Mouse (Mus musculus) midbrain, postnatal 0 days (tissue): Measurements from ENCODE around the gene Slc5a3. TPM values are rescaled to one million over a fixed set of nuclear protein-coding genes. Genes with fewer than 3 reads are reported as not detected.

Experiments used
- ATAC-seq: fragments of 200-750 bp; cut with Nextera tagmentation; 2 replicates; pipeline ENCODE4 v1.8.0; 2017; ENCODE audit warnings: moderate number of reproducible peaks, mild to moderate bottlenecking, moderate TSS enrichment, moderate library complexity; ENCODE audit not compliant: low FRiP score
- DNase-seq: peaks from one replicate; pipeline ENCODE4 v3.0.0-alpha.2; 2015; ENCODE audit warnings: low spot score
- H3K27ac ChIP-seq: fragments of 300-500 bp; sonication (generic); 2 replicates; pipeline ENCODE4 v1.5.1; 2014; ENCODE audit warnings: low read depth, mild to moderate bottlenecking, low read length, mixed read lengths
- H3K27me3 ChIP-seq: fragments of 300-500 bp; sonication (generic); 2 replicates; pipeline ENCODE4 v1.6.1; 2014; ENCODE audit warnings: low read length, control low read depth, mixed read lengths; ENCODE audit not compliant: insufficient read depth
- H3K36me3 ChIP-seq: fragments of 300-500 bp; sonication (generic); 2 replicates; pipeline ENCODE4 v1.6.1; 2014; ENCODE audit warnings: low read length, control low read depth, mixed read lengths; ENCODE audit not compliant: insufficient read depth
- H3K4me1 ChIP-seq: fragments of 300-500 bp; sonication (generic); 2 replicates; pipeline ENCODE4 v1.6.1; 2014; ENCODE audit warnings: mild to moderate bottlenecking, control low read depth, antibody characterized with exemption, low read length, mixed read lengths; ENCODE audit not compliant: insufficient read depth
- H3K4me2 ChIP-seq: fragments of 300-500 bp; sonication (generic); 2 replicates; pipeline ENCODE4 v1.6.1; 2014; ENCODE audit warnings: low read depth, mild to moderate bottlenecking, low read length, mixed read lengths; ENCODE audit not compliant: poor library complexity, severe bottlenecking
- H3K4me3 ChIP-seq: fragments of 300-500 bp; sonication (generic); 2 replicates; pipeline ENCODE4 v1.5.1; 2014; ENCODE audit warnings: low read depth, mild to moderate bottlenecking, low read length, moderate library complexity
- H3K9ac ChIP-seq: fragments of 300-500 bp; sonication (generic); replicated peaks from 2 replicates; pipeline ENCODE4 v1.6.1; 2014; ENCODE audit warnings: mild to moderate bottlenecking, low read length, moderate library complexity, mixed read lengths; ENCODE audit not compliant: poor library complexity, severe bottlenecking
- H3K9me3 ChIP-seq: fragments of 300-500 bp; sonication (generic); 2 replicates; pipeline ENCODE4 v1.6.1; 2016; ENCODE audit warnings: low read length, control low read depth
- CTCF ChIP-seq: IDR thresholded peaks from 2 replicates; pipeline ENCODE4 v1.5.1; 2016; ENCODE audit warnings: antibody characterized with exemption, mild to moderate bottlenecking
- WGBS: fragments of 180-500 bp; shearing (Covaris S2); extraction: QIAGEN DNeasy Blood & Tissue Kit; methylation state at CpG from one replicate; pipeline ENCODE4 v1.1.7; 2014; 5-methylcytosine and 5-hydroxymethylcytosine counted together
- polyA plus RNA-seq: library from polyadenylated mRNA; unstranded; fragments of >200 nt; fragmentation: Nextera tagmentation; extraction: Ambion mirVana; gene quantifications from 2 replicates; pipeline ENCODE4 v1.2.1, GENCODE M21; 2015
- total RNA-seq: library from RNA; depleted of rRNA; stranded (reverse); fragments of >200 nt; gene quantifications from 2 replicates; pipeline ENCODE4 v1.2.3, GENCODE M21; 2014

Slc5a3 gene
- total and polyA plus RNA-seq, 2 experiments from 2014 or later = 12.0 to 40.0 TPM

DNA sequence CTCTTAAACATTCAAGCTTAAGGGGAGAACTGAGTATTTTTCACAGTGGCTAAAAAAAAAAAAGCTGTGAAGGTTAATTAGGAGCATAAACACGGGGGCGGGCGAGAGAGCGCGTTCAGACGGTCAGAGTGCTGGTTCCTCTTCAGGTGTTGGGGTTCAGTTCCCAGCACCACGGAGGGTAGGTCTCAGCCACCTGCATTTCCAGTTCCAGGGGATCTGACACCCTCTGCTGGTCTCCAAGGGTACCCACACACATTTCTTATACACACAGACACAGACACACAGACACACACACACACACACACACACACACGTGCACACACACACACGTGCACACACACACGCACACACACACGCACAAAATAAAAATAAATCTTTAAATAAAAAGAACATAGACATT lies 18.2 kb upstream of the Slc5a3 start:
- no peak overlapping the region for H3K9ac ChIP-seq
- TF ChIP-seq CTCF = no peak
- H3K27me3 ChIP-seq = no peaks in the 10 kb centered on the region
- no peaks in the 10 kb centered on the region for H3K9me3 ChIP-seq
- no peak overlapping the region for H3K4me3 ChIP-seq
- no peak overlapping the region for H3K27ac ChIP-seq
- ATAC-seq = no peak
- WGBS = 96% methylated on average over 11 of the region's 11 CpGs
- DNase-seq = no peak
- H3K4me2 ChIP-seq = no peak overlapping the region
- no peaks in the 10 kb centered on the region for H3K36me3 ChIP-seq
- no peaks in the 10 kb centered on the region for H3K4me1 ChIP-seq

DNA sequence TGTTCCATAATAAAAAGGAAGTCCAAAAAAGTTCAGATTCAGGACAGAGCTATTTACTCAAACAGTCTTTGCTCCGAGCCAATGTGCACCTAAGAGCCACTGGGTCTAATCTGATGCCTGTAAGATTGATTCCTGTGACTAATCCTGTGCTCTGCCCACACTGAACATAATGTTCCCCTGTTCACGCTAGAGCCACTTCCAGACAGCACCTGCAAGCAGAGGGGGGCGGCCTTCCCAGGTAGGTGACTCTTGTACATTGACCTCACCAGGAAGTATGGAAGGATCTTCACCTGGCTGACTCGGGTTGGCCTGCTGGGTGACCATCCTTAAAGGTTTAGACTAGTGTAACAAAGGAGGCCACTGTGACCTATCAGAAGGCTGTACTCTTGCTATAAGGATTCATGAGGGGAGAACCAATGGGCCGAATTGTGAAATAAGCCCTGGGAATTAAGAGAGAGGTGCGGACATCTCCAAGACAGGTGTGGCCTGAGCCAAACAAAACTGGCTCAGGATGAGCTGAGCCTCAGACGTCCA lies 6.3 kb upstream of the Slc5a3 start:
- no peaks in the 10 kb centered on the region for H3K9me3 ChIP-seq
- no peak overlapping the region for H3K4me2 ChIP-seq
- no peak for TF ChIP-seq CTCF
- H3K36me3 ChIP-seq = no peaks in the 10 kb centered on the region
- H3K9ac ChIP-seq = no peak overlapping the region
- ATAC-seq (no peak), DNase-seq (no peak)
- 81% methylated on average over 7 of the region's 7 CpGs for WGBS
- H3K4me1 ChIP-seq = peaks cover 4% of the 10 kb centered on the region; the same call in 1 of the 2 replicates
- H3K27ac ChIP-seq = no peak overlapping the region
- H3K27me3 ChIP-seq = no peaks in the 10 kb centered on the region
- no peak overlapping the region for H3K4me3 ChIP-seq

DNA sequence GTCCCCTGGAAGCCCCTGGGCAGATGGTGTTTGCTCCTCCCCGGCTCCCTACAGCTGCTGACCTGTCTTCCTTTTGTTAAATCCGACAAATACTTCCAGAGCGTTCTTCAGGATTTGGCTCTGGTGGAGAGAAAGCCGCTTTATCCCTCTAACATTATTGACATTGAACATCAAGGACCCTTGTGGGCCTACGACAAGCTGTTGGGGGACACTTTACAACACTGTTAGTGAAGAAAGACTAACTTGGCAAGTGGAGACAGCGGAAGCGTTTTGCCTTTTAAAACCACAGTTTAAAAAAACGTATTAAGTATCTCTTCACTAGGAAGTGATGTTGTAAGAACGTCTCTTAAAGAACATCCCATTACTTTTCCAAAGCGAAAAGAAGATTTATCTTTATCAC lies 5.6 kb upstream of the Slc5a3 start:
- no peak overlapping the region for H3K27ac ChIP-seq
- no peak overlapping the region for H3K4me3 ChIP-seq
- no peaks in the 10 kb centered on the region for H3K27me3 ChIP-seq
- no peak overlapping the region for H3K4me2 ChIP-seq
- WGBS = 70% methylated on average over 10 of the region's 10 CpGs
- H3K4me1 ChIP-seq = peaks cover 4% of the 10 kb centered on the region; the same call in 1 of the 2 replicates
- no peaks in the 10 kb centered on the region for H3K9me3 ChIP-seq
- TF ChIP-seq CTCF = no peak
- no peak for DNase-seq
- no peak overlapping the region for H3K9ac ChIP-seq
- H3K36me3 ChIP-seq = no peaks in the 10 kb centered on the region
- ATAC-seq = no peak

DNA sequence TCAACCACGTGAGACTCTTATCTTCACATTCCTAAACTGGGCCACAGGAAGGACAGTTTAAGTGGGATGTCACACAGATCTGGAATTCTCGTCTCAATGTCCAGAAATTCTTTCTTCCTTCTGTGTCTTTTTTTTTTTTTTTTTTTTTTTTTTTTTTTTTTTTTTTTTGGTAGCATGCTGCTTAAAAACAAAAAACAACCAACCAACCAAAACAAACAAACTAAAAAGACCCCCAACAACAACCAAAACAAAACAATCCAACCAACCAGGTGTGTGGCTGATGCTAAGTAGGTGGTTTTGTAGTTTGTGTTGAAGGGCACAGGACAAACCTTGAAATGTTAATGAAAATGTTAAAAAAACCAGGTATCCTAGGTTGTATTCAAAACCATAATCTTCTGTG lies 1.4 kb upstream of the Slc5a3 start:
- no peaks in the 10 kb centered on the region for H3K36me3 ChIP-seq
- no peaks in the 10 kb centered on the region for H3K9me3 ChIP-seq
- H3K4me1 ChIP-seq = peaks cover 13% of the 10 kb centered on the region
- no peak overlapping the region for H3K9ac ChIP-seq
- ATAC-seq (no peak), DNase-seq (no peak)
- H3K4me2 ChIP-seq = no peak overlapping the region
- H3K4me3 ChIP-seq = no peak overlapping the region
- TF ChIP-seq CTCF = no peak
- H3K27ac ChIP-seq = no peak overlapping the region
- 81% methylated on average over 2 of the region's 2 CpGs for WGBS
- no peaks in the 10 kb centered on the region for H3K27me3 ChIP-seq

DNA sequence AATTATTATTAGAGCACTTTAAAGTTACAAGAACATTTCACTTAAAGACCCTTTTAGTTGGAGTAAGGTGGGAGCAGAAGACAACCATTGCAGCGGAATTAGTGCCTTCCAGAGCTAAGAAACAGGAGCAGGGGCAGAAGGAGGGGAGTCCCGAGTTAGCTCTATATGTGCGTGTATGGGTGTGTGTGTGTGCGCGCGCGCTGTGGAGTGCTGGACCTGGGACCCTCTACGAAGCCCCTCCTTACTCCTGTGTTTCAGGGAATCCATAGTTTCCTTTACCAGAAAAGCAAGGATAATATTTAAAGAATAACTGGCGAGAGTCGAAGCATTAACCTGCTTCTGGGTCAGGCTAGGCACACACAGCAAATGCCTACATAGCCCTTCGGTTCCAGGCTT lies 668 bp upstream of the Slc5a3 start:
- WGBS = 3% methylated on average over 11 of the region's 11 CpGs
- Histone ChIP-seq H3K9me3 (no peaks in the 10 kb centered on the region), H3K4me2 (peak overlapping the region; percentile 82), H3K4me1 (peaks cover 13% of the 10 kb centered on the region), H3K36me3 (0 out of 2 replicates have a peak, but pooled peaks cover 2% of the 10 kb centered on the region), H3K27ac (peak overlapping the region; percentile 85), H3K4me3 (peak overlapping the region; percentile 81), H3K9ac (peak overlapping the region; percentile 79), H3K27me3 (no peaks in the 10 kb centered on the region)
- TF ChIP-seq CTCF = no peak
- ATAC-seq (peak; percentile 38; the same call in 1 of the 2 replicates), DNase-seq (no peak)

DNA sequence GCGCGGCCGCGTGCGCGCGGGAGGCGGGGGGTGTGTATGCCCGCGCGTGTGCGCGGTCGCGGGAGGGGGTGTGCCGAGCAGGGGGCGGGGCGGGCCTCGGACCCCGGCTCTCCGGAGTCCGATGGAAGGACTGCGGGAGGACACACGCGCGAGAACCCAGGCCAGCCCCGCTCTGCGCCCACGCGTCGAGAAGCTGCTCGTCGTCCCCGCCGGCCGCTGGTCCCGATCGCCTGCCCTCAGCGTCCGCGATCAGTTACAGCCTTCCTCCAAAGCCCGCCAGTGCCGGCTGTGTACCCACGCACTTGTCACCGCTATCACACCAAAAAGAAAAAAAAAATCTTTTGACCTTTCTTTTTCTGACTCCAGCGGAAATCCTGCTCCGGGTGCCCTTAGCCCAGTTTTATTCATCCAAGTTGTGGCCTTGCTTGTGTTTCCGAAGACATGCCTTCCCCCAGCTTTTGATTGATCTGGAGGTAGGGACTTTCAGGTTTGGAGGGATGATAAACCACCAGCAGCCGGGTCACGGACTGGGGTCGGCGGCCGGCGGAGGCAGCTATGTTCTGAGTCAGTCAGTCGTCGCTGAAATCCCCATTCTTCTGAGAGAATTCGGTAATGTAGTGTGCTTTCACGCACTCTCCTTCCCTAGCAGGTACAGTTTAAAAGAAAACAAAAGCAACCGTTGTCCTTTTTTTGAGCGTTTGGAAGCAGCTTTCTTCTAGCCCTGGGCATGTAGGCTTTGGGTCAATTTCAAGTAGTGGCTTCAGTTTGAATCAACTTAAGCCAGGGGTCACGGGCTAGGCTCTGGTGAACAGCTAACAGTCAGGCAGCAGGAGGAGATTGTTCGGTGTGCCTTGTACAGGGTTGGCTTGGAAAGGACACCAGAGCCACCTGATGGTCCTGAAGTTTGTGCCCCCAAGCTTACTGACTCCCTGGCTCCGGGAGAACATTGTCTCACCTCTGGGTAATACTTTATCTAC lies 810 bp downstream of the Slc5a3 start:
- no peaks in the 10 kb centered on the region for H3K27me3 ChIP-seq
- peaks cover 13% of the 10 kb centered on the region for H3K4me1 ChIP-seq
- DNase-seq (peak; percentile 18), ATAC-seq (no peak)
- peak overlapping the region; percentile 82 for H3K4me2 ChIP-seq
- peak overlapping the region; percentile 85 for H3K27ac ChIP-seq
- no peak for TF ChIP-seq CTCF
- H3K9ac ChIP-seq = peak overlapping the region; percentile 79
- peak overlapping the region; percentile 81 for H3K4me3 ChIP-seq
- no peaks in the 10 kb centered on the region for H3K9me3 ChIP-seq
- H3K36me3 ChIP-seq = 0 out of 2 replicates have a peak, but pooled peaks cover 4% of the 10 kb centered on the region
- WGBS = 1% methylated on average over 63 of the region's 63 CpGs
